9 mouse cellular contexts compared by ENCODE assay signal in the genomic region with DNA sequence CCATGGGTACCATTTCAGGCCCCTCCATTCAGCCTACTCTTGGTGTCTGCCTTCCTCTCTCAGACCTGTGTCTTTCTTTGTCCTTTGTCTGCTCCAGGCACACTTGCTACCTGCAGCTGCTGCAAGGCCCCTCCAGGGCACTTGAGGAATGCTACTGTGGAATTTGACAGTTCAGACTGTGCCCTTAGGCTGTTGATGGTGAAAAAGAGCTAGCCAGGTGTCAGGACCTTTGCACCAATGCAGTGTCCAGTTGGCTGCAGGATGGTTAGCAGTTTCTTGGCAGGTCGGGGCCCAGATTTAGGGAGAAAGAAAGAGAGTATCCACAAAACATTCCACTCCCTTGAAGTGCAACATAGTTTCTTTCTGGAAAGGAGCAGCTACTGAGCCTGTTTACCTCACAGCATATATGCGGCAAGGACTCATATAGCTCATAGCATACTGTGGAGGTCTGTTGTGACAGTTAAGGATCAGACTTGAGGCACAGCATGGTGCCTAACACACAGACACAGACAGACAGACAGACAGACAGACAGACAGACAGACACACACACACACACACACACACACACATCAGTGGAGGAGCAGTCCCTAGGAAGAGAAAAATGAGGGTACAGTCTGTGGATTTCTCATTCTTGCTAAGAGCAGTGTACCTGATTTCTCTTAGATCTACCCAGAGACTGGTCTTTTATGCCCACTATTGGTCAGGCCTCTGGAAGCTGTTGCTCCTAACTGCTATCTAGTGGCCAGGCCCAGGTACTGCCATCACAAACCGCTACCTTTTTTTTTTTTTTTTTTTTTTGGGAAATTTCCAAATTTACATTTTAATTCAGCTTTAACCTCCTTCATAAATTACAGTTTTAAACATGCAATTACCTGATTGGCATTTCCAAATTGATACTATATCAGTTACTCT. TPM values are rescaled to one million over a fixed set of nuclear protein-coding genes. Genes with fewer than 3 reads are reported as not detected.
DNase-seq lines count a peak whose midpoint lies in the region; ATAC-seq and TF ChIP-seq lines count a peak whose summit lies in the region.
"Had no signal": no experiment of that assay in that cellular context is flagged by ENCODE, and none has a peak within 500 bp of the region (broad histone marks: within the 10 kb centered on the region; RNA-seq: fewer than 3 reads in every experiment).

No protein-coding gene starts in this region.

- no peak overlapping the region for H3K4me2 ChIP-seq in forebrain, embryonic 11.5 days (ENCODE audit: low read depth, low read length, severe bottlenecking)
- H3K4me2 ChIP-seq in limb, embryonic 13.5 days (replicated peaks): no peak overlapping the region
- H3K4me2 ChIP-seq: lung, embryonic 15.5 days had no signal

- peak; percentile 37; the same call in 1 of the 2 replicates for TF ChIP-seq CTCF in G1E (IDR thresholded peaks at IDR 0.05; ENCODE audit: low read depth, low read length)

- no peak; the same call in 1 of the 2 replicates for ATAC-seq in G1E (ENCODE audit: extremely low read depth, insufficient number of reproducible peaks, low FRiP score, poor library complexity, severe bottlenecking)
- ATAC-seq in forebrain, embryonic 11.5 days (replicated peaks; ENCODE audit: low FRiP score): peak; percentile 81
- peak; percentile 73; the same call in 1 of the 2 replicates for ATAC-seq in limb, embryonic 13.5 days (ENCODE audit: low FRiP score, low read depth)
- ATAC-seq in neutrophil, adult 5-6 weeks (ENCODE audit: extremely low read depth, insufficient number of reproducible peaks, low FRiP score, poor library complexity, severe bottlenecking): peak; percentile 86

- no peak overlapping the region for H3K9ac ChIP-seq in forebrain, embryonic 11.5 days (ENCODE audit: low read length)
- H3K9ac ChIP-seq in limb, embryonic 13.5 days: no peak overlapping the region
- H3K9ac ChIP-seq: lung, embryonic 15.5 days had no signal

- H3K27me3 ChIP-seq in G1E (ENCODE audit: insufficient read depth, low read length): peaks cover 8% of the 10 kb centered on the region
- no peaks in the 10 kb centered on the region for H3K27me3 ChIP-seq in forebrain, embryonic 11.5 days (ENCODE audit: control insufficient read depth, insufficient read depth, low read length)
- no peaks in the 10 kb centered on the region for H3K27me3 ChIP-seq in limb, embryonic 13.5 days
- H3K27me3 ChIP-seq: lung, embryonic 15.5 days had no signal

- H3K36me3 ChIP-seq in G1E (replicated peaks): no peaks in the 10 kb centered on the region
- H3K36me3 ChIP-seq in forebrain, embryonic 11.5 days (ENCODE audit: control insufficient read depth, insufficient read depth, low read length): no peaks in the 10 kb centered on the region
- H3K36me3 ChIP-seq in limb, embryonic 13.5 days: no peaks in the 10 kb centered on the region
- H3K36me3 ChIP-seq: lung, embryonic 15.5 days had no signal

- no peak overlapping the region for H3K4me3 ChIP-seq in G1E (ENCODE audit: low read depth, low read length)
- no peak overlapping the region for H3K4me3 ChIP-seq in forebrain, embryonic 11.5 days (ENCODE audit: low read depth, low read length)
- no peak overlapping the region for H3K4me3 ChIP-seq in limb, embryonic 13.5 days
- H3K4me3 ChIP-seq: lung, embryonic 15.5 days had no signal

- 57% methylated on average over 3 of the region's 3 CpGs for WGBS in forebrain, embryonic 11.5 days
- WGBS in limb, embryonic 13.5 days: 48% methylated on average over 3 of the region's 3 CpGs

- peaks cover 16% of the 10 kb centered on the region for H3K4me1 ChIP-seq in G1E (ENCODE audit: insufficient read depth, low read depth, low read length)
- no peaks in the 10 kb centered on the region for H3K4me1 ChIP-seq in forebrain, embryonic 11.5 days (replicated peaks; ENCODE audit: control insufficient read depth, insufficient read depth, low read length)
- H3K4me1 ChIP-seq in limb, embryonic 13.5 days: peaks cover 25% of the 10 kb centered on the region
- H3K4me1 ChIP-seq: lung, embryonic 15.5 days had no signal

- H3K9me3 ChIP-seq in G1E (replicated peaks): no peaks in the 10 kb centered on the region
- H3K9me3 ChIP-seq in forebrain, embryonic 11.5 days (ENCODE audit: control insufficient read depth, low read length): no peaks in the 10 kb centered on the region
- no peaks in the 10 kb centered on the region for H3K9me3 ChIP-seq in limb, embryonic 13.5 days
- H3K9me3 ChIP-seq: lung, embryonic 15.5 days had no signal

- H3K27ac ChIP-seq in forebrain, embryonic 11.5 days (ENCODE audit: low read depth, low read length): no peak overlapping the region
- H3K27ac ChIP-seq in limb, embryonic 13.5 days: peak overlapping the region; percentile 33; the same call in 1 of the 2 replicates
- H3K27ac ChIP-seq: lung, embryonic 15.5 days had no signal

- intact Hi-C loops in heart, postnatal 14 days (cut with DNase I): loop anchor here (5.0 kb wide), 1 partner anchor 215 kb away; no protein-coding TSS in a partner anchor

- peak; percentile 72 for DNase-seq in heart, adult 11 months
- no peak for DNase-seq in heart, postnatal 14 days
- no peak for DNase-seq in G1E (ENCODE audit: low spot score)
- no peak for DNase-seq in forebrain, embryonic 11.5 days (ENCODE audit: low spot score)
- DNase-seq in urinary bladder, postnatal 4 days (ENCODE audit: low spot score in 2 of 2): no peak
- no peak for DNase-seq in frontal cortex, postnatal 25 days (ENCODE audit: low spot score in 2 of 2)

RNA-seq across cellular contexts. Expression of gene Pigc, which starts 6.3 kb away (rescaled TPM):
- 10 to 100 TPM; 17.6 to 21.6 TPM for total RNA-seq in heart, postnatal 14 days (2021)
- total RNA-seq in G1E (2014; fragmentation: Nextera tagmentation): 14.6 and 17.7 TPM in 2 replicates
- total RNA-seq in G1E (2017): 25.1 and 26.1 TPM in 2 replicates
- 0.75 and 0.93 TPM in 2 replicates for polyA plus RNA-seq in G1E (2012)
- polyA plus RNA-seq in forebrain, embryonic 11.5 days (2014; fragmentation: Nextera tagmentation; extraction: Ambion mirVana): 30.1 and 30.6 TPM in 2 replicates
- polyA plus RNA-seq in limb, embryonic 13.5 days (2015; fragmentation: Nextera tagmentation; extraction: Ambion mirVana): 53.9 and 57.3 TPM in 2 replicates
- total RNA-seq in neutrophil, adult 5-6 weeks (2017): 18.3 and 19.2 TPM in 2 replicates

RNA-seq across cellular contexts. Expression of gene 4930558K02Rik, which starts 16.7 kb away (rescaled TPM):
- not detected for total RNA-seq in heart, postnatal 14 days (2021)
- total RNA-seq in G1E (2014; fragmentation: Nextera tagmentation): 2.8 TPM in 1 of 2 replicates, not detected in the other
- not detected in 2 replicates for total RNA-seq in G1E (2017)
- not detected in 2 replicates for polyA plus RNA-seq in G1E (2012)
- not detected in 2 replicates for polyA plus RNA-seq in forebrain, embryonic 11.5 days (2014; fragmentation: Nextera tagmentation; extraction: Ambion mirVana)
- 0.26 TPM in 1 of 2 replicates, not detected in the other for polyA plus RNA-seq in limb, embryonic 13.5 days (2015; fragmentation: Nextera tagmentation; extraction: Ambion mirVana)
- total RNA-seq in neutrophil, adult 5-6 weeks (2017): not detected in 2 replicates
- polyA plus RNA-seq: lung, embryonic 15.5 days had no signal
